Mouse (Mus musculus): ENCODE results near the gene Gm2310. TPM values are rescaled to one million over a fixed set of nuclear protein-coding genes. Genes with fewer than 3 reads are reported as not detected.
A peak's percentile ranks its signal among the peaks of the same experiment; 100 is the strongest.
"Not testable (repeated sequence)": the region's sequence is repeated elsewhere in the genome, so short reads cannot be mapped to it uniquely, and the experiment has no call there.

Gene Gm2310
- polyA plus RNA-seq (2012; rRNA removed) = not detected in 2 replicates

DNA sequence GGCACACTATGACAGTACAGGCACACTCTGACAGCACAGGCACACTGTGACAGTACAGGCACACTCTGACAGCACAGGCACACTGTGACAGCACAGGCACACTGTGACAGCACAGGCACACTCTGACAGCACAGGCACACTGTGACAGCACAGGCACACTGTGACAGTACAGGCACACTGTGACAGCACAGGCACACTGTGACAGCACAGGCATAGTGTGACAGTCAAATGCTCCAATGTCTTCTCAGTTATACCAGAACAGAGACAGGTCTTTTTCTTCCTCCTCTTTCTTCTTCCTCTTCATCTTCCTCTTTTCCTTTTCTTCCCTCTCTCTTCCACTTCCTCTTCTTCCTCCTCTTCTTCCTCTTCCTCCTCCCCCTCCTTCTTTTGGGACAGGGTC is at the start of gene Gm2310:
TSS of gene Gm2310 (minus strand) at position 101 of the 400 bp plus-strand sequence.
- not testable (repeated sequence) for DNase-seq; H3K4me3 ChIP-seq (replicated peaks; ENCODE audit: extremely low read depth, low read depth, low read length); H3K4me1 ChIP-seq (ENCODE audit: control insufficient read depth, insufficient read depth, low read length)

DNA sequence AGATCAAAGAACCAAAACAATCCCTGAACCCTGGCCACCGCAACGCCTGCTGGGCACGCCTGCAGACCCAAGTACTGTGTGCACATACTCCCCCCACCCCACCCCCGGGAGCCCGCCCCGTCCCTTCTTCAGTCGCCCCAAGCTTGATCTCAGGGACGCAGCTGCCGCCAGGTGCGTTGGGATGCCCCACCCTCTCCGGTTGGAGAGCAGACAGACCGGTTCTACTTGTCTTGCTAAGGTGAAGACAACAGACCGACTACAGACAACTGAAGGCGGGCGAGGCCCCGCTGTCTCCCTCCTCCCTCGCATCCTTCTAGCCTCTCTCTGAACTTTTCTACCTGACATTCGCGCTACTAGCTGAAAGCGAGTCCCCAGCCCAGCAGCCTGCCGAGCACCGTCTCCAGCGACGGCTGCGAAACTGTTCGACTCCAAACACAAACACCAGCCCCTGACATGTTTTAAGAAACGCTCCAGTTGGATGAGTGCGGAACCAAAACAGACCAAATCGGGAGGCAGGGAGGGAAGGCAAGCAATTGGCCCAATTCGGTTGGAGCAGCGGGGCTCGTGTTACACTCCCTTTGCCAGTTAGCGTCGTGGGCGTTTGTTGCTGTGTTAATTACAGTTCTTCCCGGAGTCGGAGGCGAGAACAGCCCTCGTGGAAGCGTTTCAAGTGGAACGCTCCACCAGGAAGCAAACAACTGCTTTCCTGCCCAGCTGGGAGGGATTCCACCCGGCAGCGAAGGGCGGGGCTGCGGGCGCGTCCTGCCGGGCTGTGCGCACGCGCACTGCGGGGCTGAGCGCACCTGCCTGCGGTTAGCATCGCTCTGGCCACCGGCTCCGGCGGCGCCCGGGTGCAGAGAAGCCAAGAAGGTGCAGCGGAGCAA is 49.1 kb upstream of the Gm2310 start:
- peak; percentile 53; the same call in 1 of the 2 replicates for TF ChIP-seq POLR2A (IDR thresholded peaks at IDR 0.05; ENCODE audit: borderline replicate concordance, extremely low read depth, low read depth, low read length)
- no peak for TF ChIP-seq CTCF (IDR thresholded peaks at IDR 0.05; ENCODE audit: insufficient read depth, low read length)
- no peaks in the 10 kb centered on the region for H3K4me1 ChIP-seq (ENCODE audit: control insufficient read depth, insufficient read depth, low read length)
- peak; percentile 84 for DNase-seq
- peak overlapping the region; percentile 81 for H3K4me3 ChIP-seq (replicated peaks; ENCODE audit: extremely low read depth, low read depth, low read length)
- WGBS = 1% methylated on average over 61 of the region's 61 CpGs

- peak overlapping the region; percentile 81 for H3K4me3 ChIP-seq (replicated peaks; ENCODE audit: extremely low read depth, low read depth, low read length)
- TF ChIP-seq CTCF (IDR thresholded peaks at IDR 0.05; ENCODE audit: insufficient read depth, low read length) = no peak
- TF ChIP-seq POLR2A (IDR thresholded peaks at IDR 0.05; ENCODE audit: borderline replicate concordance, extremely low read depth, low read depth, low read length) = 0 out of 2 replicates have a peak, but pooled peaks have one; percentile 13
- no peak for DNase-seq
- H3K4me1 ChIP-seq (ENCODE audit: control insufficient read depth, insufficient read depth, low read length) = no peaks in the 10 kb centered on the region
- 6% methylated on average over 7 of the region's 7 CpGs for WGBS
These were observed 48.5 kb upstream of the Gm2310 start for GRCm38 (mm10) chr15:8568286-8568644.

DNA sequence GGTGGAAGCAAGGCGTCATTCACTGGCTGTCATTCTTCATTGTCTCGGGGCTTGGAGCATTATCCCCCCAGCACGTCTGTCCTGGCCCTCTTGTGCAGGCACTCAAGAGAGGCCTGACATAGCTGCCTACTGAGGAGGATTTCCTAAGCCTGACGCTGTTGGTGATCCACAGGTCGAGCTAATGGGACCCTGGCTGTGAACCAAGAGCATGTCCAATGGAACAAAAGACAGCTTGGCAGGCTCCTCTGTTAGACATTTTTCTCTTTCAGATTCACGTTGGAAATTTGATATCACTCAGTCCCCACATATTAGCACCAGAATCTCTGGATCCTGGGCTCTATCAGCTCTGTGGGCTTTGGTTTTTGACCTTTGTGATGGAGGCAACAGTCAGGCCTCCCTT is 45.7 kb upstream of the Gm2310 start:
- Histone ChIP-seq H3K4me1 (ENCODE audit: control insufficient read depth, insufficient read depth, low read length) (no peaks in the 10 kb centered on the region), H3K4me3 (replicated peaks; ENCODE audit: extremely low read depth, low read depth, low read length) (no peak overlapping the region)
- TF ChIP-seq CTCF (IDR thresholded peaks at IDR 0.05; ENCODE audit: insufficient read depth, low read length) = no peak
- TF ChIP-seq POLR2A (IDR thresholded peaks at IDR 0.05; ENCODE audit: borderline replicate concordance, extremely low read depth, low read depth, low read length) = no peak
- WGBS = 51% methylated on average over 6 of the region's 6 CpGs
- no peak for DNase-seq

GRCm38 (mm10) chr15:8564331-8564730 is 44.6 kb upstream of the Gm2310 start:
- DNase-seq = no peak
- H3K4me3 ChIP-seq (replicated peaks; ENCODE audit: extremely low read depth, low read depth, low read length) = no peak overlapping the region
- 73% methylated on average over 3 of the region's 3 CpGs for WGBS
- TF ChIP-seq CTCF (IDR thresholded peaks at IDR 0.05; ENCODE audit: insufficient read depth, low read length) = no peak
- no peak for TF ChIP-seq POLR2A (IDR thresholded peaks at IDR 0.05; ENCODE audit: borderline replicate concordance, extremely low read depth, low read depth, low read length)
- no peaks in the 10 kb centered on the region for H3K4me1 ChIP-seq (ENCODE audit: control insufficient read depth, insufficient read depth, low read length)

DNA sequence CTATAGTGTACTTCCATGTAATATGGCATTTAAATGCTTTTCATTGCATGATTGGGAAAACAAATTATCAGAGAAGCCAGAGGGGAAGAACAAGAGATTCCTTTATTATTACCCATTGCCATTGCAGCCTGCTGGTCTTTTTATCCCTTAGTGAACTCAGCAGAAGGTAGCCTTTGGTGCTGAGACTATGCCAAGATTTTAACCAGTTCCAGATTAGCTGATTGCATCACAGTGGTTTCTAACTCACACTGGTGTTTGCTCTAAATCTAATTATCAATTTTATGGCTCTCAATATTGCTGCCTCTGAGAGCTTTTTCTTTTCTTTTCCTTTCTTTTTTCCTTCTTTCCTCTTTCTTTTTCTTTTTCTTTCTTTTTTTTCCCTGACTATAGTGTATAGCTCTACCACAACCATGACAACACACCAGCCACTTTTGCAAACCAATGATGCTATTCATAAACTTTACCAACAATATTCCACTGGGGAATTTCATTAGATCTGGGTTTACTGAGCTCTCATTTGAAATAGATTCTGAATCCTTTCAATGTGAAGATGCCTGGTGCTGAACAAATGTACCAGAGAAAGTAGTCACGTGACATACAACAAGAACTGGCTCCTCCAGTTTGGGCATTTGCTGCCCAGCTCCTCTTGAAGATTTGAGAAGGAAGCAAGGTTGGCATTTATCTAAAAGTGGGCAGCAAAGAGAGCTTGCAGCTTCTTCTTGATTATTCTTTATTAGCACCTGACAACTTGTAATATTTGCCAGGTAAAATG is 43.9 kb upstream of the Gm2310 start:
- TF ChIP-seq CTCF (IDR thresholded peaks at IDR 0.05; ENCODE audit: insufficient read depth, low read length) = no peak
- TF ChIP-seq POLR2A (IDR thresholded peaks at IDR 0.05; ENCODE audit: borderline replicate concordance, extremely low read depth, low read depth, low read length) = no peak
- Histone ChIP-seq H3K4me1 (ENCODE audit: control insufficient read depth, insufficient read depth, low read length) (no peaks in the 10 kb centered on the region), H3K4me3 (replicated peaks; ENCODE audit: extremely low read depth, low read depth, low read length) (no peak overlapping the region)
- DNase-seq = no peak
- 57% methylated on average over 1 of the region's 1 CpGs for WGBS

DNA sequence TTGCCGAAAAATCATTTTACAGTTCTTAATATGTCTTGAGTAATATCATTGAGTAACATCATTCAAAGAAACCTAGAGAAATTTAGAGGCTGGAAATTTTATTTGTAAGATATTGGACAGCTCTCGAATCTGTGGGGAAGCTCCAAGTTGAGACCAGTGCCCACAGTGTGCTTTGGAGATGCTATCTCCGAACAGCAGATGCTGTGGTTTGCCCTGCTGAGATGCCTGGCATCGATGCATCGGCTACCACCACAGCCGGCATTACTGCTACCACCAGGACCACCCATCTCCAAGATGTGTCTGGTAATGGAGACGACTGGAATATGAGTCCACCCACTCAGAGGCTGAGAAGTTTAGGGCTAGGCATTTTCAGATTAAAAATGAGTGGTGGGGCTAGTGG is 43.0 kb upstream of the Gm2310 start:
- Histone ChIP-seq H3K4me3 (replicated peaks; ENCODE audit: extremely low read depth, low read depth, low read length) (no peak overlapping the region), H3K4me1 (ENCODE audit: control insufficient read depth, insufficient read depth, low read length) (no peaks in the 10 kb centered on the region)
- WGBS = 79% methylated on average over 7 of the region's 7 CpGs
- DNase-seq = no peak
- TF ChIP-seq CTCF (IDR thresholded peaks at IDR 0.05; ENCODE audit: insufficient read depth, low read length) (no peak), POLR2A (IDR thresholded peaks at IDR 0.05; ENCODE audit: borderline replicate concordance, extremely low read depth, low read depth, low read length) (no peak)

- H3K4me3 ChIP-seq (replicated peaks; ENCODE audit: extremely low read depth, low read depth, low read length) = no peak overlapping the region
- DNase-seq = no peak
- 88% methylated on average over 5 of the region's 5 CpGs for WGBS
- TF ChIP-seq CTCF (IDR thresholded peaks at IDR 0.05; ENCODE audit: insufficient read depth, low read length) = no peak
- TF ChIP-seq POLR2A (IDR thresholded peaks at IDR 0.05; ENCODE audit: borderline replicate concordance, extremely low read depth, low read depth, low read length) = no peak
- H3K4me1 ChIP-seq (ENCODE audit: control insufficient read depth, insufficient read depth, low read length) = no peaks in the 10 kb centered on the region
These were observed 11.4 kb upstream of the Gm2310 start for GRCm38 (mm10) chr15:8531201-8531600.

DNA sequence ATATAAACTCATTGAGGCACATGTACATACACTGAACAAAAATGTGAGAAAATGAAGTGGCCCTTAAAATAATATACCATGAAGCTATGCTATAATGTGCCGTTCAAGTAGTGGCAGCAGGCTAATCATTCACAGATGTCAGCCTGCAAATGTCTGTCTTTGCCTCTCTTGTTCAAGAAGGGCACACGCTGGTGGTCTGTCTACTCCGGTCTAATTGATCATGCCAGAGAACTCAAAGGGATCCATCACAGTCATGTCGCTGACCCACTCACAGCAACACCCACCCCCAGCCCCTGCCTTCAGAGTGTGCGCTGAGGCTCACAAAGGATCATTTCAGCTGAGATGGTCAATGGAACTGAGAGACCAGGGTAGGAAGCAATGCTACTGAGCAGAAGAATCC is 6.8 kb downstream of the Gm2310 start:
- Histone ChIP-seq H3K4me1 (ENCODE audit: control insufficient read depth, insufficient read depth, low read length) (peaks cover 4% of the 10 kb centered on the region; the same call in 1 of the 2 replicates), H3K4me3 (replicated peaks; ENCODE audit: extremely low read depth, low read depth, low read length) (no peak overlapping the region)
- 50% methylated on average over 5 of the region's 5 CpGs for WGBS
- DNase-seq = no peak
- TF ChIP-seq CTCF (IDR thresholded peaks at IDR 0.05; ENCODE audit: insufficient read depth, low read length) (no peak), POLR2A (IDR thresholded peaks at IDR 0.05; ENCODE audit: borderline replicate concordance, extremely low read depth, low read depth, low read length) (no peak)
